Mouse (Mus musculus) kidney, adult 8-10 months (tissue): ENCODE measurements around the gene Atrn.
"Not testable (repeated sequence)": the region's sequence is repeated elsewhere in the genome, so short reads cannot be mapped to it uniquely, and the experiment has no call there.

Experiments
- DNase-seq, 2 experiments: peaks; one replicate each; pipeline ENCODE4 v3.0.0; 2022

Atrn gene

GRCm38 (mm10) chr2:130965042-130965441, 58.7 kb downstream of the Atrn start:
- DNase-seq = no peak

GRCm38 (mm10) chr2:130971030-130971429, 64.7 kb downstream of the Atrn start:
- DNase-seq = no peak

- no peak for DNase-seq
These were observed 66.1 kb downstream of the Atrn start for GRCm38 (mm10) chr2:130972386-130972785.

- DNase-seq = no peak
These were observed 68.6 kb downstream of the Atrn start for GRCm38 (mm10) chr2:130974928-130975327.

GRCm38 (mm10) chr2:130977589-130977988, 71.3 kb downstream of the Atrn start:
- DNase-seq = no peak

- no peak for DNase-seq
These were observed 72.0 kb downstream of the Atrn start for GRCm38 (mm10) chr2:130978058-130978847.

- DNase-seq = no peak
These were observed 72.8 kb downstream of the Atrn start for GRCm38 (mm10) chr2:130979138-130979537.

GRCm38 (mm10) chr2:130992818-130993217, 86.5 kb downstream of the Atrn start:
- DNase-seq = no peak

- DNase-seq = no peak
These were observed 102.8 kb downstream of the Atrn start for GRCm38 (mm10) chr2:131009123-131009522.

GRCm38 (mm10) chr2:131010566-131010965, 104.3 kb downstream of the Atrn start:
- no peak for DNase-seq

GRCm38 (mm10) chr2:131025230-131025629, 118.9 kb downstream of the Atrn start:
- no peak for DNase-seq

- no peak for DNase-seq
These were observed 120.6 kb downstream of the Atrn start for GRCm38 (mm10) chr2:131026941-131027340.

- DNase-seq = no peak
These were observed 123.0 kb downstream of the Atrn start for GRCm38 (mm10) chr2:131029065-131029935.

GRCm38 (mm10) chr2:131030561-131030960, 124.3 kb downstream of the Atrn start:
- no peak for DNase-seq

- DNase-seq = no peak
These were observed 124.7 kb downstream of the Atrn start for GRCm38 (mm10) chr2:131030998-131031397.

GRCm38 (mm10) chr2:131031406-131031805, 125.1 kb downstream of the Atrn start:
- not testable (repeated sequence) for DNase-seq

- DNase-seq = no peak
These were observed 130.0 kb downstream of the Atrn start for GRCm38 (mm10) chr2:131036343-131036742.

GRCm38 (mm10) chr2:131036757-131037156, 130.5 kb downstream of the Atrn start:
- no peak for DNase-seq

- peak; percentile 31 to 37 for DNase-seq
These were observed 131.1 kb downstream of the Atrn start for GRCm38 (mm10) chr2:131037226-131037990.

- DNase-seq = no peak
These were observed 131.9 kb downstream of the Atrn start for GRCm38 (mm10) chr2:131038197-131038596.

GRCm38 (mm10) chr2:131038675-131039074, 132.4 kb downstream of the Atrn start:
- DNase-seq = no peak

GRCm38 (mm10) chr2:131040854-131041825, 134.8 kb downstream of the Atrn start:
- no peak for DNase-seq
